Mouse (Mus musculus): Measurements from ENCODE around the gene BC003965. TPM values are rescaled to one million over a fixed set of nuclear protein-coding genes. Genes with fewer than 3 reads are reported as not detected.

Gene BC003965
- 30.9 TPM for polyA plus RNA-seq (2017; shearing (Covaris generic))

DNA sequence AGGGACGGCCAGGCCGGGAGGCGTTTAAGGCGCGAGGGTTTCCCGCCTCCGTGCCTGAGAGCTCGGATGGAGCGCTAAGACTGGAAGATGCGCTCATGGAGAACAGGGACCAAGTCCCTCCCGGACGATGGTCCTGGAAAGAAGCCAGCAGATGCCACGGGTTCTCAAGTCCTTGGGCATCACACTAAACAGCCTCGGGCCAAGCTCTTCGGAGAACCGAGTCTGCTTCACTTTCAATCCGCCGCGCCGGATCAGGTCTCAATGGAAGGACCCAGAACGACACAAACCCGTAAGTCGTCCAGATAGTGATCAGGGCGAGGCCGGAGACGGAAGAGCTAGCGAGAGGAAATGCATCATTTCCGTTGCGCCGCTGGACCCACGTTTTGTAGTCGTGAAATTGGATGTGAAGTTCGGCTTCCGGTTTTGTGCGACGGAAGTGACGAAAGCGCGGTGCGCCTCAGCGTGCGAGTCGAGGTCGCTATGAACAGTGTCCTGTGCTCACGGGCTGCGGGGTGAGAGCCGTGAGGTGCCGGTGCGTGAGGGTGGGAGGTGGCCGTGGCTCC lies at the start of gene BC003965:
BC003965 (plus strand) TSS at position 426 of the 563 bp plus-strand sequence.

DNA sequence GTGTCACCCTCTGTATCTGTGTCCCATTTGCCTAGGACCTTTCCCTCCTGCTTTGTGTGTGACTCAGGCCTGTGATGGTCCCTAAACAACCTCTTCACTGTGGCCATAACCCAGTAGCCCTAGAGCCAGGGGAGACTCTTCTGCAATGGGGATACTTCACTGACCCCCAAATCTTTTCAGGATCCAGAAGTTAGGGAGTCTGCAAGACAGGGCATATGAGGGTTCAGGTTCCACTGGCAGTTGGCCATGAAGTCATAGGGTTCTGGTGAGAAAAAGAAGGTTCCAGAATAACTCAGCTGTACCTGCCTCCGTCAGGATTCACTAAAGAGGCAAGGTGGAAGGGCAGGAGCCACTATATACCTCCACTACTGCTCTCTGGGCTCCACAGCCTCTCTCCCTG lies 22.2 kb upstream of the BC003965 start, which contains the start of gene Ccdc154:
Ccdc154 (plus strand) TSS at position 301 of the 400 bp plus-strand sequence.

DNA sequence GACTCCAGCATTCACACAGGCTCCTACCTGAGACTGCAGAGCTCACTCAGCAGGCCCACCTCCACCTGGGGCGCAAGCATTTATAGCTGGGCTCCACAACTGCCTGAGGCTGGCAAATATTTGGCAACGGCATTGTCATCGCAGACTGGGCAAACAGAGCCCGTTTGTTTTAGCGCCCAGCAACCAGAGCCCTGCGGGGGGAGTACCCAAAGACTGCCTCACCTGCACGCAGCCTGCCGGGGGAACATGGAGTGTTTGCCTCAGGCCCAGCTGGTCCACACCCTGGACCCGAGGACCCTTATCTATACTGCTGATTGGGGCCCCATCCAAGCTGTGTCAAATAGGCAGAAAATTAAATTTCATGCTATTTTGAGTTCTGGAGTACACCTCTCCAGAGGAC lies 8.9 kb upstream of the BC003965 start, which contains the start of gene Gm38655:
Gm38655 (minus strand) TSS at position 61 of the 400 bp plus-strand sequence.

DNA sequence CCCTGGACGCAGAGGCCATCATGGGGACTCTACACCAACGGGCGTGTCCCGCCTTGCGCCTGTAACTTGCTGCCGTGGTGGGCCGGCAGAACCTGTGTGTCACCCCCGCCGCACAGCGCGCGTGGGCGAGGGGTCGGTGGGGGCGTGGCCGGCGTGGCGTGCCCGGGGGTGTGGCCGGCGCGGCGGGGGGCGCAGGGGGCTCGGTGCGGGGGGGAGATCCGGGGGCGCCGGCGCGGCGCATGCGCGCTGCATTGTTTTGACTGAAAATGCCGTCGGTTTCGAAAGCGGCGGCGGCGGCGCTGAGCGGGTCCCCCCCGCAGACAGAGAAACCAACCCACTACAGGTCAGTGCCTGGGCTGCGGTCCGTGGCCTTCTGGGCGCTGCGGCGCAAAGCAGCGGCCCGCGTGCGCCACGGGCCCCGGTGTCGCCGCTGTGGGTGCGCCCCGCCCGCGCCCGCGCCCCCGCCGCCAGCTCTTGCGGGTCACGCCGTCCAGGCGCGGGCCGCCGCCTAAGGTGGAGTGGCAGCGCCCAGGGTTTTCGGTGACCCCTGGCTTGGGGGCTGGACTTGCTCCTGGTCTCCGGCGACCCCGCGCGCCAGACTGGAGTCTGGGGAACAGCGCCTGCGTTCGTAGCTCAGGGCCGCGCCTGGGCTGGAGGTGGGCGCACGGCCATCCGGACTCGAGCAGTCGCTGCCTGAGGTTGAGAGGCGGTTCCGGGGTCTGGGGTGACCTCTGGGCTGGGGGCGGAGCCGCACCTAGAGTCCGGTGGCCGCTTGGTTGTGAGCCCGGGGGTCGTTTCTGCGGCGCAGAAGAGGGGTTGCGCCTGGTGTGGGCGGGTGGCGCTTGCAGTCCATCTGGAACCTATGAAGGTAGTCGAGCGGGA lies 4.0 kb downstream of the BC003965 start, which contains the start of gene Unkl:
Unkl (plus strand) TSS at position 248 of the 882 bp plus-strand sequence.

Other genes starting within 250 kb of the BC003965 start
- 67.7 TPM for gene Mapk8ip3, start 247.6 kb upstream of the BC003965 start, polyA plus RNA-seq (2017; shearing (Covaris generic))
- gene Jpt2, start 223.9 kb upstream of the BC003965 start, polyA plus RNA-seq (2017; shearing (Covaris generic)) = 37.8 TPM
- gene Cramp1l, start 168.8 kb upstream of the BC003965 start, polyA plus RNA-seq (2017; shearing (Covaris generic)) = 5.3 TPM
- gene Ift140, start 168.5 kb upstream of the BC003965 start, polyA plus RNA-seq (2017; shearing (Covaris generic)) = 33.4 TPM
- gene Tmem204, start 101.0 kb upstream of the BC003965 start, polyA plus RNA-seq (2017; shearing (Covaris generic)) = 1.5 TPM
- gene Telo2, start 68.6 kb upstream of the BC003965 start, polyA plus RNA-seq (2017; shearing (Covaris generic)) = 32.2 TPM
- not detected for gene Ptx4, start 63.8 kb upstream of the BC003965 start, polyA plus RNA-seq (2017; shearing (Covaris generic))
- 49.3 TPM for gene Clcn7, start 51.2 kb upstream of the BC003965 start, polyA plus RNA-seq (2017; shearing (Covaris generic))
- gene Ccdc154, start 22.1 kb upstream of the BC003965 start, polyA plus RNA-seq (2017; shearing (Covaris generic)) = not detected
- not detected for gene Gm38655, start 9.1 kb upstream of the BC003965 start, polyA plus RNA-seq (2017; shearing (Covaris generic))
- gene Unkl, start 3.8 kb downstream of the BC003965 start, polyA plus RNA-seq (2017; shearing (Covaris generic)) = 51.0 TPM
- 107 TPM for gene Gnptg, start 55.6 kb downstream of the BC003965 start, polyA plus RNA-seq (2017; shearing (Covaris generic))
- 53.4 TPM for gene Tsr3, start 55.6 kb downstream of the BC003965 start, polyA plus RNA-seq (2017; shearing (Covaris generic))
- 69.0 TPM for gene Baiap3, start 71.8 kb downstream of the BC003965 start, polyA plus RNA-seq (2017; shearing (Covaris generic))
- 592 TPM for gene Ube2i, start 90.1 kb downstream of the BC003965 start, polyA plus RNA-seq (2017; shearing (Covaris generic))
- not detected for gene Prss34, start 113.8 kb downstream of the BC003965 start, polyA plus RNA-seq (2017; shearing (Covaris generic))
- not detected for gene Prss28, start 124.1 kb downstream of the BC003965 start, polyA plus RNA-seq (2017; shearing (Covaris generic))
- not detected for gene Prss29, start 134.1 kb downstream of the BC003965 start, polyA plus RNA-seq (2017; shearing (Covaris generic))
- gene Tpsab1, start 161.0 kb downstream of the BC003965 start, polyA plus RNA-seq (2017; shearing (Covaris generic)) = not detected
- not detected for gene Tpsb2, start 181.8 kb downstream of the BC003965 start, polyA plus RNA-seq (2017; shearing (Covaris generic))
- gene Tpsg1, start 184.7 kb downstream of the BC003965 start, polyA plus RNA-seq (2017; shearing (Covaris generic)) = not detected
- not detected for gene Cacna1h, start 249.2 kb downstream of the BC003965 start, polyA plus RNA-seq (2017; shearing (Covaris generic))

All from inflammation-experienced regulatory T-cells, adult 16 weeks (primary cell).